Mouse (Mus musculus) c-Kit-negative CD71-positive TER-119-positive erythroid progenitor cells, embryonic 14.5 days (primary cell): Measurements from ENCODE around the gene Ppp1r9b.
"Not testable (repeated sequence)": the region's sequence is repeated elsewhere in the genome, so short reads cannot be mapped to it uniquely, and the experiment has no call there.

Experiments used
- DNase-seq: peaks from one replicate; pipeline ENCODE4 v3.0.0-alpha.2; 2013; ENCODE audit warnings: low read depth, low spot score

Ppp1r9b gene

DNA sequence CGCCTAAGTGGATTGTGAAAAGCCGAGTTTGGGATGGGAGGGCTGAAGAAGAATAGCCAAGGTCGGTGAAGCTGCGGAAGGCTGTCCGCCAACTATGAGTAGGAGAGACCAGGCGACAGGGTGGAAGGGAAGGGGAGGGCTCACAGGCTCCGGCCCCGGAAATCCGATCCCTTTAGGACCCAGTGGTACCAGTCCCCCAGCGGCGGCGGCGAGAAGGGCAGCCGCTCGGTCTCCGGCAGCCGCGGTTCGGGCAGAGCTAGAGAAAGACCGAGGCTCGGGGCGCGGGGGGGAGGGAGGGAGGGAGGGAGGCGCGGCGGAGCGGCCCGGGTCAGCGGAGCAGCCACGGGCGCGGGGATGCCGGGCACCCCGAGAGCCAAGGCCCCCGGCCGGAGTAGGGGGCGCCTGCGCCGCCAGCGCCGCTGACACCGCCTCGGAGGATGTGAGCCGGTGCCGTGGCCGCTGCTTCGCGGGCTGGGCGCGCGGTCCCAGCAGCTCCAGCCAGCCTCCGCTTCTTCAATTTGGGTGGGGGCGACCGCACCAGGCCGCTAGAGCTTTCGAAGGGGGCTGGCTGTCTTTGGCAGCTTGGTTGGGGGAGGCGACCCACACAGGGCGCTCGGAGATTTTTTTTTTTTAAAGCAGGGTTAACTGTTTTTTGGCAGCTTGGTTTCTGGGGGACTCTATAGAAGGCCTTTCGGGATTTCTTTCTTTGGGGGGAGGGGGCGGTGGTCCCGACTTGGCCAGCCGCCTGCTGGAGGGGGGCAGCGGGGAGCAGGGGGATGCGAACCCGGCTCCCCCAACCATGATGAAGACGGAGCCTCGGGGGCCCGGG lies at the start of gene Ppp1r9b:
Gene Ppp1r9b, plus strand, starts transcription at position 287 of the 829 bp plus-strand sequence.
- peak; percentile 78 for DNase-seq

DNA sequence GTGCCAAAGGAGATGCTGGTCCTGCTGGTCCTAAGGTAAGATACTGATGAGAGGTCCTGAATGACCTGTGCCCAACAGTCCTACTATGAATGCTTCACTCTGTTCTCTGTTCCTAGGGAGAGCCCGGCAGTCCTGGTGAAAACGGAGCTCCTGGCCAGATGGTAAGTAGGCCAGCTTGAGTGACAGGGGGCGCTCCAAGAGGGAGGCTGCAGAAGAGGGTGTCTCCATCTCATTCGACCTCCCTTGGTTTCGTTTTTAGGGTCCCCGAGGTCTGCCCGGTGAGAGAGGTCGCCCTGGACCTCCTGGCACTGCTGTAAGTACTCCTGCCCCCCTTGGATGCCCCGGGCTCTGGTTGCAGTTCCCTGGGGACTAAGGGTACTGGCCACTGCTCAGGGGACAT lies 49.7 kb upstream of the Ppp1r9b start:
- DNase-seq: no peak

DNA sequence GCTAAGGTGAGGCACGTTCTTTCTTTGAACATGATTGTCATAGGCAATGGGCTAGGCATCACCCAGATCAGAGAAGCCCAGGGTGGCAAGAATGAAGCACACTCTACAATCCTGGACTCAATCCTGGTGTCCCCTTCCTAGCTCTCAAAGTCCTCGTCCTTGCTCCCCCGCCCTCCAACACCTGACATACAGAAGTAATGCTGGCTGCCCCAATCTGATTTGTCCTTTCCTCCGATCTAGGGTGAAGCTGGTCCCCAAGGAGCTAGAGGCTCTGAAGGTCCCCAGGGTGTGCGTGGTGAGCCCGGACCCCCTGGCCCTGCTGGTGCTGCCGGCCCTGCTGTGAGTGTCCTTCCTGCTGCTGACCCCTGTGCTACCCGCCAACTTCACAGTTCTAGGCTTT lies 49.1 kb upstream of the Ppp1r9b start:
- DNase-seq: no peak

DNA sequence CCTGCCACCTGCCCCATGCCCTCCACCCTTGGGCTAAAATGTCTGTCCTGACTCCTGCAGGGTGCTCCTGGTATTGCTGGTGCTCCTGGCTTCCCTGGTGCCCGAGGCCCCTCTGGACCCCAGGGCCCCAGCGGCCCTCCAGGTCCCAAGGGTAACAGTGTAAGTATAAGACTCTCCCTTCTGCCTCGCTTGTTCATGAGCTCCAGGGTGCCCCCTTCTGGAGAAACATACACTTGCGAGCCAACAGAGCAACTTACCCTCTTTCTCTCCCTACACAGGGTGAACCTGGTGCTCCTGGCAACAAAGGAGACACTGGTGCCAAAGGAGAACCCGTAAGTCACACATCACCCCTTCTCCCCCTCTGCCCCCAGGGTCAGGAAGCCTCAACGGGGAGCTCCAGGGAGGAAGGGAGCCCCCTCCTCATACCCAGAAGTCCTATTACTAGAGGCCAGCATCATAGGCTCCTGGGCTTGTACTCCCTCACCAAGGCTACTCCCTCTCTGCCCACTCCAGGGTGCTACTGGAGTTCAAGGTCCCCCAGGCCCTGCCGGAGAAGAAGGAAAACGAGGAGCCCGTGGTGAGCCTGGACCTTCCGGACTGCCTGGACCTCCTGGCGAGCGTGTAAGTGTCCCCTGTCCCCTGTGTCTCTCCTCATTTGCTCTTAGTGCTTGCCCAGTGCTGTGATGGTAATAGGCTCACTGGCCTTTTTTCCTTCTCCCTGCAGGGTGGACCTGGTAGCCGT lies 48.4 kb upstream of the Ppp1r9b start:
- DNase-seq: no peak

DNA sequence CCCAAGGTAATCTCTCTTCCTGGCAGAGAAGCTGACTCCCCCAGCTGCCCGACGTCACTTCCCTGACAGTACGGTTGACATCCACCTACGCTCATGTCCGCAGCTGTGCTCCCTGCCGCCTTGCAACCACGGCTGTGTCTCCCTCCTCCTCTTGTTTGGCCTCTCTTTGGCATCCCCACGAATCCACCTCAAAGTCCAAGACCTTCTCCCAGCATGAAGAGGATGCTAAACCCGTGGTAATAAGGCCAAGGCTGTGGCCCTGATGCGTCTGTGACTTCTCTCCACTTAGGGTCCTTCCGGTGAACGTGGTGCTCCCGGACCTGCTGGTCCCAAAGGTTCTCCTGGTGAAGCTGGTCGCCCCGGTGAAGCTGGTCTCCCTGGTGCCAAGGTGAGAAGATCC lies 47.8 kb upstream of the Ppp1r9b start:
- DNase-seq: no peak

DNA sequence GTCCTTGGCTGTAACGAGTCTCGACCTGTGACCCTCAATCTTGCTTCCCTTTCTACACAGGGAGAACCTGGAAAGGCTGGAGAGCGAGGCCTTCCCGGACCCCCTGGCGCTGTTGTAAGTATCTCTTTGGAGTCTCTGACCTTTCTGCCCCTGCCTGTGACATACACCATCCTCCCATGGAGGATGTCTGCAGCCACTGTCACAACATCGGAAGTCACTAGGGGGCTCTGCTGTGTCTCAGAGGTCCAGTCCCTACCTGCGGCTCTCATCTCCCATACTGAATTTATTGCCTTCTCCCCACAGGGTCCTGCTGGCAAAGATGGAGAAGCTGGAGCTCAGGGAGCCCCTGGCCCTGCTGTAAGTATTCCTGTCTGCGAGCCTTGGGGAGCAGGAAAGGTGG lies 46.5 kb upstream of the Ppp1r9b start:
- no peak for DNase-seq

DNA sequence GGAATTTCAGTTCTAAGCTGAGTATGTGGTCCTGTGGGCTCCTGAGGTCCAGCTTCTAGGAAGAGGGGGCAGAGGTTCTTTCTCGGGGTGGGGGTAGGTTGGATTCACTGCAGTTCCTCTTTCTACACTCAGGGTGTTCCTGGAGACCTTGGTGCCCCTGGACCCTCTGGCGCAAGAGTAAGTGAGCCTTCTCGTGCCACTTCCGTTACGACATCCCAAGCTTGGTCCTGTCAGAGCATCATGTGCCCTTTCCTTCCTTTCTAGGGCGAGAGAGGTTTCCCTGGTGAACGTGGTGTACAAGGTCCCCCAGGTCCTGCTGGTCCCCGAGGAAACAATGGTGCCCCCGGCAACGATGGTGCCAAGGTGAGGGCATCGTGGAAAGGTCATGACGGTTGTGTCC lies 45.6 kb upstream of the Ppp1r9b start:
- DNase-seq: no peak

DNA sequence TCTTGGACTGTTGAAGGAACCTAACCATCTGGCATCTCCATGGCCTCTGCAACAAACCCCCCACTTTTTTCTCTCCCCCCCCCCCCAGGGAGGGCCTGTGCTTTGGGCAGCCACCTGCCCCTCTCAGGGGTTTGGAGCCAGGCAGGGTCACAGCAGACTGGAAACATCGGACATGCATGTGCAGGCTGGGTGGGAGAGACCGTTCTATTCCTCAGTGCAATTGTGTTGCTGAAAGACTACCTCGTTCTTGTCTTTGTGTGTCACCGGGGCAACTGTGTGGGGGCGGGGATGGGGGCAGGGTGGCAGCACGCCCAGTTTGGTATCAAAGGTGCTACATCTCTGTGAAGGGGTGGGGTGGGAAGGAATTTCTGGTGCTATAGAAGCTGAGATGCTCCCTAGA lies 38.7 kb upstream of the Ppp1r9b start:
- no peak for DNase-seq

DNA sequence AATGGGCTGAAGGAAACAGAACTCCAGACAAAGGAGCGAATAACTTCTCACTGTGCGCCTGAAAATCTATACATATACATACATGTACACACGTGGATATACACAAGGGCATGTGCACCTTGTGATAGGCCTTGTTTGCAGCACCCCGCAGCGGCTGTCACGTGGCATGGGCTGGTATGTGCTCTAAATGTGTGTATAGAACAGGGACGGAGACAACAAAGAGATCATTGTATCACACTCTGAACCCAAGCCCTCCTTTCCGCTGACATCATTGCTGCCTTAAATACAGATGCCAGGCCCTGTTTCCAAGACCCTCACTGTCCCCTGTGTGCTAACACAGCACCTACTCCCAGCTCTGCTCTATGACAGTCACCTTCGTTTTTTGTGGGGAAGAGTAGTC lies 35.7 kb upstream of the Ppp1r9b start:
- DNase-seq: no peak

DNA sequence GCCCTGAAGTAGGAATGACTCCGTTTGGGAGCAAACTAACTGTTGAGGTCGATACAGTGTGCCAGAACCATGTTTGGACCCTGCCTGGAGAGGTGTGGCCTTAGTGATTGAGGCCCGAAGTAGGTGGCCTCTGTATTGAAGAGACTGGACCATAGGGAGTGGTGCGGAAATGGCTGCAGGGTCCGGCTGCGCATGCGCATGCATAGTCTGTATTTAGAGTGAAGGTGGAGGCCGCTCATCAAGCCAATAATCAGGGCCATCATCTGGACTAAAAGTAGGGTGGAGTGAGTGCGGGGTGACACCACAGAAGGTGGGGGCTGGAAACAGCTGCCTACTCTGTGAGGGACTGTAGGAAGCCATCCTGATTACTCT lies 33.2 kb upstream of the Ppp1r9b start:
- DNase-seq: no peak

DNA sequence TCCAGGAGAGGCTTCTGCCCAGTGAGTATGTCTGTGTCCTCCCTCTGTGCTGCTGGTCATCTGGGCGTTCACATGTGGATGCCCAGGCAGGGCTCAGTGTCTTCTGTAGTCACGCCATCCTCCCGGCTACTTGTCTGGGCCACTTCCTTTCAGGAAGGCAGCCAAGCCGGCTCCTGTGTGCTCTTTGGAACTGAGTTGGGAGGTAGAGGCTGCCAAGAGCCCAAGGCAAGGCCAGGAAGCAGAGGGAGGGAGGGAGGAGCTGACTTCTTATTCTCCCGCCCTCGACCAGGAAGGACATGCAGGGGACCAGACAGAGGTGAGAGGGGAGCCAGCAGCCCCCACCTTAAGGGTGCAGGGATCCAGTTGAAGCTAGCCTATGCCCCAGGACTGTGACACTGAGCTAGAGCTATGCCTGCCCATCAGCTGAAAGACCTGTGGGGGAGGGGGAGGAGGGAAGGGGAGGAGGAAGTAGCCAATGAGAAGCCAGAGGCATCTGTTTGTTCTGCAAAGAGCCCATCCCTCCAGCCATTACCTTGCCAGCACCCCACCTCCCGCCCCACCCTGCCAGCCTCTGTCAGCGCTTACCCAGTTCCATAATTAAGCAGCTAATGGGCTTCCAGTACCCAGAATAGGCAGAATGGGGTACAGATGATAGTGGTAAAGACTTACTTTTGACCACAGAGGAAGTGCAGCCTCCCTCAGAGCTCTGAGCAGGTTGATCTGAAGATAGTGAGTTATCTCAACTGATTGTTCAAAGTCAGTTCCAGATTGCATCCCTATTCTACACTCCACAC lies 32.6 kb upstream of the Ppp1r9b start:
- no peak for DNase-seq

DNA sequence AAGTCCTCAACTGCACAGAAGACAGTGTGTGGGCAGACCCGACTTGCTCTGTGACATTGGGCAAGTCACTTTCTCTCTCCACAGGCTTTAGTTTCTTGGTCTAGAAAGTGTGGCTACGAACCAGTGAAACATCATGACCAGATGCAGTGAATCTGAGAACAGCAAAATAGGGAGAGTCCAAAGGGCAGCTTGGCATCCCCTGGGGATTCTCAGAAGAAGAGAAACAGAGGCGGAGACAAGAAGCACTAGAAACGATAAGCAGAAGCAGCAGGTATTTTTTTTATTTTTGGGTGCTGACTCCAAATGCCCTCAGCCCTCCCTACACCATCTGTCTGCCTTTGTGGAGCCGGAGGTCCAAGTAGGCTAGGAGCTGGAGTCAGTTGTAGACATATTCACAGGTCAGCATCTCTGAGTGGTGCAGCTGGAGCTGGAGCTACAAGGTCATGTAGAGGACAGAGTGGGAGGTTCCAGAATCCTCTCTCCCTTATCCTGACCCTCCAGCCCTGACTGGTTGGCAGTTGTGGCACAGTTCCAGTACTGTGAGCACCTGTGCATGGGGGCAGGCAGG lies 28.2 kb upstream of the Ppp1r9b start:
- DNase-seq: no peak

DNA sequence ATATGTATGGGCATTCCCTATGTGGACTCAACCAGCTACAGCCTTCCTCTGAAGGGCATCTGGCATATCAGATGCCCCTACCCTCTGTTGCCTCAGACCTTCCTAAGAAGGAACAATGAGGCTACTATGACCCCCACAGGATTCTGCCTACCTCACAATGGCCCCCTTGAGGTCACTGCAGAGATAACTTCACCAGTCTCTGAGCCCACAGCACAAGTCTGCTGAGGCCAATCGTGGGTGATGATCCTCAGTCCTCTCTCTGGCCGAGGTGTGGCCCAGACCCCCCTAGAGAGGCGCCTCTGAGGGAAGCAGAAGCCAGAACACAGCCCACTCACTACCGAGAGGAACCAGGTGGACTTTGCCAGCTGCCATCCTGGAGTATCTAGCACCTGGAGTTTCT lies 23.4 kb upstream of the Ppp1r9b start, which contains the start of gene Hils1:
Gene Hils1, plus strand, starts transcription at position 175 of the 400 bp plus-strand sequence.
- DNase-seq: no peak

DNA sequence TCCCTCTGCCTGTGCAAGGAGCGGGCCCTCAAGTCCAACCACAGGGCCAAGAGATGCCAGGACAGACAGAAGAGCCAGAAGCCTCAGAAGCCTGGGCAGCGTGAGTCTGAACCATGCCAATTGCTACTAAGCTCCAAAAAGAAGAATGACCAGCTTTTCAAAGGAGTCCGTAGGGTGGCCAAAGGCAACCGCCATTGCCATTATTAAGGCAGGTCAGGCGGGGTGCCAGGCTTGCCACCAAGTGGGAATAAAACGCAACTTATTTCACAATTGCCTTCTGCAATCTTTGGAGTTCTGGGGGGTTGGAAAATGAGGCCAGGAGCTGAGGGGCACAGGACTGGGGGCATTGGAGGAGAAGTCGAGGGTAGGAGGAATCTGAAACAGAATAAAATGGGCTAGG lies 22.6 kb upstream of the Ppp1r9b start:
- DNase-seq: no peak

DNA sequence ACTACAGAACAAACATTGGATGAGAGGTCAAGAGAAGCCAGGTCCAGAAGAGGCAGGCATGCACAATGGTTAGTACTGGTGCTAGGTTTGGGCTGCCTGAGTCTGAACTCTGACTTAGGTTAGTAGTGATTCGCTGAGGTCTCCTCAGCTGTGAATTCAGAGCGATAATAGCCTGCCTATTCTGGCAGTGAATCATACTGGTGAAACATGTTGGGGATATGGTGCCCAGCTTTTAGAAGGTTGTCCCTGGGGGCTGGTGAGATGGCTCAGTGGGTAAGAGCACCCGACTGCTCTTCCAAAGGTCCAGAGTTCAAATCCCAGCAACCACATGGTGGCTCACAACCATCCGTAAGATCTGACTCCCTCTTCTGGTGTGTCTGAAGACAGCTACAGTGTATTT lies 21.1 kb upstream of the Ppp1r9b start:
- not testable (repeated sequence) for DNase-seq

DNA sequence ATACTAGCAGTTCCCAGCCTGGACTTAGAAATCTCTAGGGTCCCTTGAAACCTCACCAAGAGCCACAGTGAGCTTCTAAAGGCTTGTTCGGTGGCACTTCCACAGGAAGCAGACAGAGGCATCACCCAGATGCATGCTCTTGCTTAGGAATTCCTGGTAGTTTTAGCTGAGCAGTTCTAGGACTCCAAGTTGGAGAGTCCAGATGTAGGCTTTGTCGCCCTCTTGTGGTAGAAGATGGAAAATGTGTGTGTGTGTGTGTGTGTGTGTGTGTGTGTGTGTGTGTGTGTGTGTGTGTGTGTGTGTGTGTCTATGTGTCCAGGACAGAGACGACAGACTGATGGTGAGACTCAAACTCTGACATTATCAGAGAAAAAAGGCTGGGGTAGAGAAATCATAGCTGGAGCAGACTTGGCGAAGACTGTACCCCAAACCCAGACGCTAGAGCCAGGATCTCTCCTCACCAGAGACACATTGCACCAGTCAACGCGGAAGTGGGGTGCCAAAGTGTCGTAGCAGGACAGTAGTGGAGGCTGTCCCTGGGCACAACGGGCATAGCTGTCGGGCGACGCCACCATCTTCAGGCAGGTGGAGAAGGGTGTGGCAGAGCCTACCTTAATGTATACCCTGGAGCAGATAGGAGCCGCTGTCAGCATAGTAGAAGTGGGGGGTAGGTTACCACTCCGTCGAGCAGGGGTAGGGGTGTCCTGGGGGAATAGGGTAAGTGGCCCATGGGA lies 20.5 kb upstream of the Ppp1r9b start:
- DNase-seq: peak; percentile 55

DNA sequence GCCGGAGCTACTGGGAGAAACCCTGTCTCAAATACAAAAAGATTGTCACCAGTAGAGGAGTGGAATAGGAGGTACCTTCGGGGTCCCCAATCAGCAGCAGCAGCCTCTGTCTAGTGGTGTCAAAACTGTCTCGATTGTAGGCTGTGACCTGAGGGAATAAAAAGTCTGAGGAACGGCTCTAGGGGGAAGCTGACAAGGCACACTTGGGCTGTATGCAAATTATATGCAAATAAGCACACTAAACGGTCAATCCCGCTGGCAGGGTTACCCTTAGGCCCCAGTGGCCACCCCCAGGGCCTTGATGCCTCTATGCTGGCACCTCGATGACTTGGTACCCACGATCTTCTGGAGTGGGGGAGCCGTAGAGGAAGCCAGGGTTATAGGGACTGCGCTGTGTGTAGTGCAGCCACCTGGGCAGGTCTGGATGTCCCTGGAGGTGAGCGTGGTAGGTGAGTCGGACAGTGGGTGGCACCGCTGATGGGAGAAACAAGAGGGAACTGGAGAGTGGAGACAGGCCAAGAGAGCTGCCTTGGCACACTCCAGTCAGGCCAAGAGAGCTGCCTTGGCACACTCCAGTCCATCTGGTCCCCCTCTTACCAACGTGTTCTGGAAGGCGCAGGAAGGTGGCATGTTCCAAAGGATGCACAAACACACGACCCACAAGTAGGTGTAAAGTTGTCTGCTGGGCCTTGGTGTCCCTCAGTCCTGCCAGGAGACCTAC lies 18.8 kb upstream of the Ppp1r9b start:
- DNase-seq: no peak

DNA sequence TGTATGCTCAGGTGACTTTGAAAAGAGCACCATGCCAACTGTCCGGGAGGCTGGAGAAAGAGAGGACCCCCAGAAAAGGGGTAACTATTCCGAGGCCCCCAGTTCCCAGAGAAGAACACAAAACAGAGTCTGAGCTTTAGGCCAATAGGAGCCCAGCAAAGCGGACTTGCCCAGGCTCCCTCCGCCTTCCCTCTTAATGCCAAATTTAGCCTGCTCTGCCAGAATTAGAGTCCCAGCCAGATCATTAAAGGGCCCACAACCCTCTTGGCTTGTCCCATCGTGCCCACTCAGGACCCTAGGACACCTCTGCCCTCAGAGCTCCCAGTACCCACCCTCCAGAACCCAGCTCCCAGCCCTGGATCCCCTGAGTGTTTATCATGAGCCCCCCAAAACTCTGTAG lies 17.9 kb upstream of the Ppp1r9b start:
- DNase-seq: no peak

DNA sequence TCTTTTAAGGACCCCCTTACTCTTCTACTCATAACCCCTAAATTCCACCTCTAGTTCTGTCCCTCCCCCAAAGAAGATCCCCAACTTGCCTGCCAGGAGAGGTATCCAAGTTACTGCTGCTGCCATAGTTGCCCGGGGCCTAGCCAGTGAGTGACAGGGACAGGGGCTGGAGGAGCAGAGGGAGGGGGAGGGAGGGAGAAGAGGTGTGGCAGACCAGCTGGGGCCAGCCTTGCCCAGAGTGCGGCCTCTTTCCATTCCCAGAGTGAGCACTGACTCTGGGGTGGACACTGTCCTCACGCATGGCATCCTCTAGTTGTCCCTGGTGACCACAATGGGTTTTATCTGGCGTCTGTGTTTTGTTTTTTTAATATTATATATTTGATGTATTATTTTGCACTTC lies 17.5 kb upstream of the Ppp1r9b start:
- no peak for DNase-seq

DNA sequence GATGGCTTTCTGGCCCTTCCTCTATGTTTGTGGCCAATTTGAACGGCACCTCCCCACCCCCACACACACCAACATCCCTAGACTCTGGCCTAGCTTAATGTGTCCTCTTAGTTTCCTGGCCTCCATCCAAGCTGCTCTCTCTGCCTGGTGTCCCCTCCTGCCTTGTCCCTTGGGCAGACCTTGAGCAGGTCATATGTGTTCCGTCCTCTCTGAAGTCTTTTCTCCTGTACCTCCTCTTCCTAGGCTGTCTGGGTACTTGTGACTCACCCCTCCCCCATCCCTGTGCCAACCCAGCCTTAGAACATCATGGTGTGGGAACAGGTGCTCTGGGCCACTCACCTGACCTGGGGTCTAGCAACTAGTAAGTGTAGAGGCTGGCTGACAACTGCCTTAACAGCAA lies 15.9 kb upstream of the Ppp1r9b start:
- no peak for DNase-seq

DNA sequence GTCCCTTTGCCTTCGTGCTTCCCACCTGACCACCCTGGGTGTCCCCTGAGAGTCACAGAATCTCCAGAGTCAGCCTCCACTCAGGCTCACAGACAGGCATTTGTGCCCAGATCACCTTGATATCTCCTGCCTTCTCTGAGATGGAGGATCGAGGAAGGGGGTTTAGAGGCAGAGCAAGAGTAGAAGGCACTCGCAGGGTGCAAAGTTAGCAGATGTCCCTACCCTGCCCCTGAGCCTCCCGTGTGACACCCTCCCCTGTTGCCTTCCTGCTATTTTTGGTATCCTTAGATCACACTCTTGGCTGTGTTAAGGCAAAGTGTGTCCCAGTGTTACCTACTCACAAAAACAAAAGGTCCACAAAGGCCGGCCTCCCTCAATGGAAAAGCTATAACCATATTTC lies 14.6 kb upstream of the Ppp1r9b start, which contains the start of gene Sgca:
Gene Sgca, minus strand, starts transcription at position 129 of the 400 bp plus-strand sequence.
- no peak for DNase-seq
